Mouse (Mus musculus): ENCODE measurements at regions not wholly inside any gene's neighbourhood (a gene's known extent, or its start where the extent isn't known, plus 50 kb on each side); places are given as distances from the start of the nearest gene placed in this dataset.

DNA sequence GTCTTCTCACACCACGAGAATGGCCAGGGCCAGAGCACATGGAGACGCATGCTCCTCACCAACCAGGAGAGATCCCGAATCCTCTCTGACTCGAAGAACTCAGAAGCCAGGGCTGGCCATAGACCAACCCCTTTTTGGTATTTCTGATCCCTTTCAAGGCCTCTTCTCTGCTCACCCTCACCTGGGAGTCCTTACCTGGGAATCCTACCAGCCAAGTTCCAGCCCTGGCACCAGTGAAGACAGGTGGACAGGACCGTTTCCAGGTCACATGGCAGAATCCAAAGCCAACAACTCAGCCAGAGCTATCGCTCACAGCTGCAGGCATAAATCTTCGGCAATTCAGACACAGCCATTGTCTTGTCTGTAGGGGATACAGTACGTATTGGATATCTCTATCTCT, 626.2 kb upstream of the Fam19a5 start:
- TF ChIP-seq GATA1 (IDR thresholded peaks at IDR 0.05; ENCODE audit: borderline replicate concordance, low read length) (no peak), FLI1 (IDR thresholded peaks at IDR 0.05; ENCODE audit: low read length) (no peak)
